Mouse (Mus musculus): ENCODE measurements around the gene Tmem223.

- TF ChIP-seq CTCF (IDR thresholded peaks at IDR 0.05; ENCODE audit: low read depth) (no peak), EP300 (IDR thresholded peaks at IDR 0.05; ENCODE audit: low read depth) (no peak)
These were observed 2.6 kb downstream of the Tmem223 start for GRCm38 (mm10) chr19:8773409-8773808.
